Mouse (Mus musculus): ENCODE measurements at regions not wholly inside any gene's neighbourhood (a gene's known extent, or its start where the extent isn't known, plus 50 kb on each side); places are given as distances from the start of the nearest gene placed in this dataset.

DNA sequence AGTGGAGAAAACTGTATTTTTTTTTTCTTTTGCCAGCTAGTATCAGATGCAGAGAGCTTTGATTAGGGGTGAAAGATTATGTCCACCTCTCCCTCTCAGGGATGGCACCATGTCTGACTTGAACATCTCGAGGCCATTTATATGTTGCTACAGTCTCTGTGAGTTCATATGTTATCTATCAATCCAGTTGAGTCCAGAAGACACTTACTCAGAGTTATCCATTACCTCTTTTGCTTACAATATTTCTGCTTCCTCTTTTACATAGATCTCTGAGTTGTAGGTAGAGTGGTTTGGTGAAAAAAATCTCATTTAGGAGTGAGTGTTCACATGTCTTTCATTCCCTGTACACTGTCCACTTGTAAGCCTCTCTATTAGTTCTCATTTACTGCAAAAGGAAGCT is 524.7 kb upstream of the Pou3f4 start:
- H3K9me3 ChIP-seq (replicated peaks; ENCODE audit: insufficient read depth, low read length): no peaks in the 10 kb centered on the region
- H3K4me3 ChIP-seq (ENCODE audit: control insufficient read depth in 1 of 2, insufficient read depth in 1 of 2, low read depth in 2 of 2, low read length in 2 of 2): no peak overlapping the region
- TF ChIP-seq HCFC1 (IDR thresholded peaks at IDR 0.05; ENCODE audit: low read depth, low read length) (no peak), ZC3H11A (IDR thresholded peaks at IDR 0.05; ENCODE audit: low read depth, low read length) (no peak), TCF12 (IDR thresholded peaks at IDR 0.05; ENCODE audit: low read depth, low read length) (0 out of 2 replicates have a peak, but pooled peaks have one; percentile 20), MYC (IDR thresholded peaks at IDR 0.05; ENCODE audit: low read depth, low read length) (no peak), ZMIZ1 (IDR thresholded peaks at IDR 0.05; ENCODE audit: low read depth, low read length) (no peak), SMC3 (IDR thresholded peaks at IDR 0.05; ENCODE audit: low read depth, low read length) (peak; percentile 18; the same call in 1 of the 2 replicates), EP300 (IDR thresholded peaks at IDR 0.05; ENCODE audit: low read depth in 1 of 2, low read length in 2 of 2) (peak; percentile 46 to 86; a peak in 3 of 4 replicates), MAX (IDR thresholded peaks at IDR 0.05; ENCODE audit: low read length) (no peak), RCOR1 (IDR thresholded peaks at IDR 0.05; ENCODE audit: low read depth, low read length) (0 out of 2 replicates have a peak, but pooled peaks have one; percentile 65), UBTF (IDR thresholded peaks at IDR 0.05; ENCODE audit: borderline replicate concordance, insufficient read depth, low read depth, low read length) (no peak), POLR2AphosphoS5 (IDR thresholded peaks at IDR 0.05; ENCODE audit: borderline replicate concordance, low read depth, low read length) (no peak), GATA1 (IDR thresholded peaks at IDR 0.05; ENCODE audit: low read depth, low read length) (peak; percentile 72), MYB (IDR thresholded peaks at IDR 0.05; ENCODE audit: low read depth, low read length) (no peak), ZNF384 (IDR thresholded peaks at IDR 0.05; ENCODE audit: low read depth, low read length) (peak; percentile 70), CHD1 (IDR thresholded peaks at IDR 0.05; ENCODE audit: low read depth, low read length) (no peak), TAL1 (IDR thresholded peaks at IDR 0.05; ENCODE audit: low read length) (peak; percentile 52), MEF2A (IDR thresholded peaks at IDR 0.05; ENCODE audit: extremely low read depth, insufficient replicate concordance, low read depth, low read length, poor library complexity, severe bottlenecking) (no peak), ETS1 (IDR thresholded peaks at IDR 0.05; ENCODE audit: low read depth, low read length) (peak; percentile 28; the same call in 1 of the 2 replicates)
- peak; percentile 77 for DNase-seq (ENCODE audit: low read depth, low spot score)
- peak overlapping the region; percentile 31; the same call in 1 of the 2 replicates for H3K27ac ChIP-seq (ENCODE audit: control insufficient read depth, low read depth, low read length)
- H3K9ac ChIP-seq (ENCODE audit: control insufficient read depth, low read depth, low read length, poor library complexity, severe bottlenecking): no peak overlapping the region
- H3K4me1 ChIP-seq (ENCODE audit: control insufficient read depth in 1 of 2, insufficient read depth in 2 of 2, low read length in 2 of 2): peaks cover 0 to 2% of the 10 kb centered on the region in 2 experiments; a peak in 2 of 4 replicates
- H3K79me2 ChIP-seq (ENCODE audit: control insufficient read depth, insufficient read depth, low read length, poor library complexity): no peaks in the 10 kb centered on the region
- H3K36me3 ChIP-seq (ENCODE audit: control insufficient read depth in 1 of 2, insufficient read depth in 2 of 2, low read length in 2 of 2): peaks cover 0 to 7% of the 10 kb centered on the region in 2 experiments; a peak in 2 of 4 replicates
- H3K27me3 ChIP-seq (ENCODE audit: control insufficient read depth in 1 of 2, insufficient read depth in 2 of 2, low read length in 2 of 2): no peaks in the 10 kb centered on the region

GRCm38 (mm10) chrX:110307645-110308044 is 506.4 kb upstream of the Pou3f4 start:
- Histone ChIP-seq H3K9me3 (replicated peaks; ENCODE audit: insufficient read depth, low read length) (no peaks in the 10 kb centered on the region), H3K4me1 (ENCODE audit: control insufficient read depth in 1 of 2, insufficient read depth in 2 of 2, low read length in 2 of 2) (peaks cover 9% of the 10 kb centered on the region in 2 experiments), H3K9ac (ENCODE audit: control insufficient read depth, low read depth, low read length, poor library complexity, severe bottlenecking) (no peak overlapping the region), H3K36me3 (ENCODE audit: control insufficient read depth in 1 of 2, insufficient read depth in 2 of 2, low read length in 2 of 2) (peaks cover 0 to 15% of the 10 kb centered on the region in 2 experiments; a peak in 2 of 4 replicates), H3K79me2 (ENCODE audit: control insufficient read depth, insufficient read depth, low read length, poor library complexity) (no peaks in the 10 kb centered on the region), H3K4me3 (ENCODE audit: control insufficient read depth in 1 of 2, insufficient read depth in 1 of 2, low read depth in 2 of 2, low read length in 2 of 2) (no peak overlapping the region), H3K27ac (ENCODE audit: control insufficient read depth, low read depth, low read length) (no peak overlapping the region), H3K27me3 (ENCODE audit: control insufficient read depth in 1 of 2, insufficient read depth in 2 of 2, low read length in 2 of 2) (no peaks in the 10 kb centered on the region)
- DNase-seq (ENCODE audit: low read depth, low spot score): no peak
- no peak for TF ChIP-seq NRF1 (IDR thresholded peaks at IDR 0.05; ENCODE audit: insufficient read depth, low read depth, low read length, poor library complexity, severe bottlenecking)
- TF ChIP-seq MAZ (IDR thresholded peaks at IDR 0.05; ENCODE audit: low read depth, low read length): no peak
- TF ChIP-seq SMC3 (IDR thresholded peaks at IDR 0.05; ENCODE audit: low read depth, low read length): no peak
- no peak for TF ChIP-seq POLR2AphosphoS5 (IDR thresholded peaks at IDR 0.05; ENCODE audit: borderline replicate concordance, low read depth, low read length)
- no peak for TF ChIP-seq EP300 (IDR thresholded peaks at IDR 0.05; ENCODE audit: low read depth in 1 of 2, low read length in 2 of 2)
- no peak for TF ChIP-seq ELF1 (IDR thresholded peaks at IDR 0.05; ENCODE audit: low read depth, low read length)
- no peak for TF ChIP-seq GATA1 (IDR thresholded peaks at IDR 0.05; ENCODE audit: low read depth, low read length)
- TF ChIP-seq USF2 (IDR thresholded peaks at IDR 0.05; ENCODE audit: borderline replicate concordance in 1 of 2, insufficient read depth in 1 of 2, low read depth in 1 of 2, low read length in 2 of 2): no peak
- no peak for TF ChIP-seq ZMIZ1 (IDR thresholded peaks at IDR 0.05; ENCODE audit: low read depth, low read length)
- no peak for TF ChIP-seq KAT2A (conservative IDR thresholded peaks at IDR 0.05; ENCODE audit: low read depth, low read length)
- no peak for TF ChIP-seq E2F4 (IDR thresholded peaks at IDR 0.05; ENCODE audit: borderline replicate concordance, low read depth, low read length)
- TF ChIP-seq USF1 (IDR thresholded peaks at IDR 0.05; ENCODE audit: low read depth, low read length): no peak

All from MEL (cell line).